In genomic region chr7:66446860-66447259, GRCm38 (mm10) we compare ENCODE assay signal across 20 mouse cellular contexts. TPM values are rescaled to one million over a fixed set of nuclear protein-coding genes. Genes with fewer than 3 reads are reported as not detected.
DNase-seq lines count a peak whose midpoint lies in the region; ATAC-seq lines count a peak whose summit lies in the region.
"Had no signal": no experiment of that assay in that cellular context is flagged by ENCODE, and none has a peak within 500 bp of the region (broad histone marks: within the 10 kb centered on the region; RNA-seq: fewer than 3 reads in every experiment).

No protein-coding gene starts in this region.

- DNase-seq in heart, adult 11 months = peak; percentile 85
- DNase-seq in heart, postnatal 36 days = no peak
- DNase-seq in fibroblast of lung, adult 2 months (ENCODE audit: low read depth) = peak; percentile 20
- peak; percentile 73 for DNase-seq in large intestine, adult 2 months (ENCODE audit: low read depth, low spot score)
- no peak for DNase-seq in hindbrain, embryonic 14.5 days (ENCODE audit: low spot score)
- no peak for DNase-seq in urinary bladder, postnatal 10 days (ENCODE audit: low spot score)
- DNase-seq in adrenal gland, postnatal 25 days = no peak
- DNase-seq: adrenal gland, adult 8-10 months; cerebellum, adult 11 months; cerebellum, adult 9-10 months; cerebellum, postnatal 36 days; gastrocnemius, postnatal 36 days; heart, adult 18-20 months; heart, postnatal 10 days; kidney, adult 11 months had no signal

- H3K9ac ChIP-seq in hindbrain, embryonic 14.5 days = no peak overlapping the region
- H3K9ac ChIP-seq: embryonic facial prominence, embryonic 13.5 days; hindbrain, embryonic 13.5 days had no signal

- no peaks in the 10 kb centered on the region for H3K9me3 ChIP-seq in hindbrain, embryonic 14.5 days (ENCODE audit: control insufficient read depth, low read length)
- H3K9me3 ChIP-seq: embryonic facial prominence, embryonic 13.5 days; heart, embryonic 10.5 days; hindbrain, embryonic 13.5 days had no signal

- no peaks in the 10 kb centered on the region for H3K27me3 ChIP-seq in hindbrain, embryonic 14.5 days (ENCODE audit: control insufficient read depth, insufficient read depth, low read length)
- H3K27me3 ChIP-seq: embryonic facial prominence, embryonic 13.5 days had no signal

- no peak overlapping the region for H3K4me3 ChIP-seq in hindbrain, embryonic 14.5 days (replicated peaks; ENCODE audit: low read length)
- H3K4me3 ChIP-seq: embryonic facial prominence, embryonic 13.5 days; heart, embryonic 10.5 days; hindbrain, embryonic 13.5 days had no signal

- no peak overlapping the region for H3K4me2 ChIP-seq in hindbrain, embryonic 14.5 days (replicated peaks)
- H3K4me2 ChIP-seq: embryonic facial prominence, embryonic 13.5 days; hindbrain, embryonic 13.5 days had no signal

- 49% methylated on average over 3 of the region's 3 CpGs for WGBS in large intestine, adult 2 months
- WGBS in hindbrain, embryonic 14.5 days = 94% methylated on average over 3 of the region's 3 CpGs

- intact Hi-C loops in heart, postnatal 36 days (cut with DNase I) = no loop called here

- no peak for ATAC-seq in hindbrain, embryonic 14.5 days (ENCODE audit: low FRiP score)
- ATAC-seq: forebrain, embryonic 14.5 days had no signal

- H3K36me3 ChIP-seq in hindbrain, embryonic 14.5 days (replicated peaks; ENCODE audit: control insufficient read depth, insufficient read depth) = no peaks in the 10 kb centered on the region
- H3K36me3 ChIP-seq: embryonic facial prominence, embryonic 13.5 days; heart, embryonic 10.5 days; hindbrain, embryonic 13.5 days had no signal

- no peak overlapping the region for H3K27ac ChIP-seq in hindbrain, embryonic 14.5 days
- H3K27ac ChIP-seq: embryonic facial prominence, embryonic 13.5 days; heart, embryonic 10.5 days; hindbrain, embryonic 13.5 days had no signal

- H3K4me1 ChIP-seq in hindbrain, embryonic 14.5 days (replicated peaks; ENCODE audit: control insufficient read depth, insufficient read depth, low read length) = peaks cover 17% of the 10 kb centered on the region

RNA-seq across cellular contexts. Expression of gene Aldh1a3, which starts 19.5 kb away (rescaled TPM):
- total RNA-seq in heart, postnatal 36 days (2021) = 1 to 10 TPM; 1.1 to 1.5 TPM
- 7.0 and 15.7 TPM in 2 replicates for polyA plus RNA-seq in large intestine, adult 2 months (2012; rRNA removed)
- polyA plus RNA-seq in hindbrain, embryonic 14.5 days (2014; fragmentation: Nextera tagmentation; extraction: Ambion mirVana) = 2.3 and 2.5 TPM in 2 replicates
- 6.1 and 10.9 TPM in 2 replicates for total RNA-seq in adrenal gland, postnatal 25 days (2021)
- total RNA-seq: hematopoietic stem cell, adult 5-6 weeks had no signal

RNA-seq across cellular contexts. Expression of gene Lrrk1, which starts 58.7 kb away (rescaled TPM):
- total RNA-seq in heart, postnatal 36 days (2021) = 10 to 100 TPM; 10.2 to 10.9 TPM
- polyA plus RNA-seq in large intestine, adult 2 months (2012; rRNA removed) = 20.1 and 25.3 TPM in 2 replicates
- 4.0 and 4.7 TPM in 2 replicates for polyA plus RNA-seq in hindbrain, embryonic 14.5 days (2014; fragmentation: Nextera tagmentation; extraction: Ambion mirVana)
- total RNA-seq in adrenal gland, postnatal 25 days (2021) = 16.6 and 18.5 TPM in 2 replicates

Comparison
In these comparisons a context has a peak if more than half of its experiments do, and no peak if none do; other contexts are left out.
1. DNase-seq: peak in heart, adult 11 months (single experiment), fibroblast of lung, adult 2 months (single experiment) and large intestine, adult 2 months (single experiment); none in heart, postnatal 36 days (0 of 2), hindbrain, embryonic 14.5 days (single experiment), urinary bladder, postnatal 10 days (single experiment) and adrenal gland, postnatal 25 days (single experiment).